Mouse (Mus musculus) monocyte, adult 2 months (primary cell): ENCODE results near the gene Pgp.
A peak's percentile ranks its signal among the peaks of the same experiment; 100 is the strongest.
"Not testable (repeated sequence)": the region's sequence is repeated elsewhere in the genome, so short reads cannot be mapped to it uniquely, and the experiment has no call there.

Source experiments
- DNase-seq, 2 experiments: peaks; one replicate each; pipeline ENCODE4 v3.0.0; 2022; ENCODE audit warnings: low spot score in 2 of 2, low read depth in 1 of 2

The Pgp gene

DNA sequence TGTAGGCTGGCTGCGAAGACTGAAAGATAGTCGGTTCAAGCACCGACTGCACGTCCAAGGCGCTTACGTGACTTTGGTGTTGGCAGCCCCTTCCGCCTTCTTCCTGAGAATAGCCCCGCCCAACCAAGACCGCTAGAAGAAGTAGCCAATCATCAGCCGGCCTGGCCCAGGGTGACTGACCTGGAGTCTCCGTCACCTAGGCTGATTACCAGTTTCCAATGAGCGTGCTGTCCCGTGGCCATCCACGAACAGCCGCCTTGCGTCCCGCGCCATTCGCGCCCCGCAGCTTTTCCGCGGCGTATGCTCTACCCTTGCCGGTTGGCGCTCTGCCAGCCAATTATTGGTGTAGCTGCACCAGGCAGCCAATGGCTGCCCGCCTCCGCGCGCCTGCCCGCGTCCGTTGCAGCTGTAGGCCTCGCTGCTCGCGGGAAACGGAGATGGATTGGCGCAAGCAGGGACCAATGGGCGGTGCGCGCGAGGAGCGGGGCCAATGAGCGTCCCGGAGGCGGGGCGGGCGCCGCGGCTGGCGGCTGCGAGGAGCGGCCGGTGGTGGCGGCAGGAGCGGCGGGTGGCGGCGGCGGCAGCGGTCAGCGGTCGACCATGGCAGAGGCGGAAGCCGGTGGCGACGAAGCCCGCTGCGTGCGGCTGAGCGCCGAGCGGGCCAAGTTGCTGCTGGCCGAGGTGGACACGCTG, at the start of gene Pgp, which contains the start of gene E4f1:
Gene Pgp (plus strand): TSS at position 483 of the 693 bp plus-strand sequence.
Gene E4f1 (minus strand): TSS at position 404 of the 693 bp plus-strand sequence.
- DNase-seq: peak; percentile 93 to 95

DNA sequence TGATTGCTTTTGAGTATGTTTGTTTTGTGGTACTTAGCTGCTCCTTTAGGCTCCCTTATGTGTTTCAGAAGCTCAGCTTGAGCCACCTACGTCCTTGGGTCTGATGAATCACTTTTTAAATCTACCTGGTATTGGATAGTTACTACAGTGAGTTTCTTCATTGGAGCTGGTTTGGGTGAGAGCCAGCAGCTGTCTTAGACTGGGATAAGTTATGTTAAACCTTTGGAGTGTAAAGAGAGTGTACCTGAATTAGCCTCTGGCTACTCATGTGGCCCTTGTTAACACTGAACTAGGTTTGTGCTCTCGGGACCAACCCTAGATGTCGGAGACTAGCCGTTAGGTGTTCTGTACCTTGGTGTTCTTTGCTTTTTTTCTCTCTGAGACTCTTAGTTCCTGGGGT, 47.1 kb upstream of the Pgp start:
- no peak for DNase-seq

DNA sequence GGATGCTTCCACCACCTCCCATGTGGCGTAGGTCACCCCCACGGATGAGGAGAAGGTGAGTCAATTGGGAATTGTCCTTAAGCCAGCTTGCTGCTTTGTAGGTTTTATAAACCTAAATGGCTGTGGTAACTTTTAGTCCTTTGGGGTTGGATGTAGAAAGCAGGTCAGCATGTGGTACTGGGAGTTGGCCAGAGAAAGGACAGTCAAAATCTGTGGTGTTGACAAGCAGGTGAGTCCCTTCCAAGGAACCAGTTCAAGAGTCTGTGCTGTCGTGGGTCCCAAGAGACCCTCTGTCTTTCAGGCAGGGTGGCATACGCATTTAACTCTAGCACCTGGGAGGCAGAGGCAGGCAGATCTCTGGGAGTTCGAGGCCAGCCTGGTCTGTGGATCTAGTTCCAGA, 45.7 kb upstream of the Pgp start:
- no peak for DNase-seq

DNA sequence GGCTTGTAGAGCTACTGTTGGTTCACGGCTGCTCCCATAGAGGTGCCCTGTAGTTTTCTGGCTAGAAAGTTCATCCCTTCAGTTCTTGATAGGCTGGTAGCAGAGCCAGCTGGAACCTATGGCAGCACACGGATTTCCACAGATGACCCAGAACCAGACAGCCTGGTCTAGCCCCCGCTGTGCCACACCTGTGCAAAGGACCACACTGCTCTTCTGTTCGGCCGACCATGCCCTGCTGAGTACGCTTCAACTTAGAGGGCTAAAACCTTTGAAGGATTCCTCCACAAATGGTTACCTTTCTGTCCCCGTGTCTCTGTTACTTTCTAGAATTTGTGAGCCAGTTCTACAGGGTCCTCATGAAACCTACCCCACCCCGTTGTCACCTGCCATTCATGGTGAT, 44.9 kb upstream of the Pgp start:
- DNase-seq: not testable (repeated sequence)

DNA sequence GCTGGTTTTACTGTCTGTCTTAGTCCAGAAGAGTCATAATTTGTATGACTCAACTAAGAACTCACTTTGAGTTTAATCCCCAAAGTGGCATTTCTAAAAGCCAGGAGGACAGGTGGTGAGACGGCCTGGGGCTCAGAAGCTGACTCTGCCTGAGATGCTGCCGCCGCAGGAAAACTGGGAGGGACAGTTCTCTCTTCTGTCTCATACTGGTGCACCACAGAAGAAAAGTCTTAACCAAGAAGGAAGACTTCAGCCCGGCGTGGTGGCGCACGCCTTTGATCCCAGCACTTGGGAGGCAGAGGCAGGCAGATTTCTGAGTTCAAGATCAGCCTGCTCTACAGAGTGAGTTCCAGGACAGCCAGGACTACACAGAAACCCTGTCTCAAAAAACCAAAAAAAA, 44.3 kb upstream of the Pgp start:
- DNase-seq: no peak

DNA sequence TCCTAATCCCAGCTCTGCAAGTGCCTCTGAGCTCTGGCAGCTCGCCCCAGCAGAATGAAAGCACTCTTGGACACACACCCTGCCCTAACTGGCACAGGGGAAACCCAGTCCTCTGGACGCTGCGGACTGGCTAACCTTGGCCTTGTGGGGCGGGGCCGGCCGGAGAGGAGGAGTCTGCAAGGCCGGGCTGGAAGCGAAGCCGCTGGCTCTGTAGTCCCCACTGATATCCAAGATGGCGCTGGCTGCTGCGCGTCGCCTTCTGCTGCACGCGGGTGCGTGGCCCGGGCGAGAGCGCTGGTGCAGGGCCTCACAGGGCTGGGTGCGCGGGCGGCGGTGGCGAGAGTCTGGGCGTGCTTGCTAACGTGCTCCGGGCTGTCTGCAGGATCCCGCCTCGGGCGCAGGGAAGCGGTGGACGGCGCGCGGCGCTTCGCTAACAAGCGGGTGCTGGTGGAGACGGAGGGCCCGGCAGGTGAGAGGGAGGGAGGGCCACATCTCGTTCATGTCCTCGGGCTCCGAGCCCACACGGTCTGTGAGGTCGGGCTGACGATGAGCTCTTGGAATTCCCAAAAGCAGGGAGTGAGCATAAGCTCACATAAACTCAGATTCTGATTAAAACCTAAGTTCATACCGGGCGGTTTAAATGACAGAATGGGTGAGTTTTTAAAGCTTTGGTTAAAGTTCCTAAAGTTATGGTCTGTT, 43.6 kb upstream of the Pgp start, which contains the start of gene Eci1:
Gene Eci1 (plus strand): TSS at position 171 of the 699 bp plus-strand sequence.
- peak; percentile 87 to 88 for DNase-seq

DNA sequence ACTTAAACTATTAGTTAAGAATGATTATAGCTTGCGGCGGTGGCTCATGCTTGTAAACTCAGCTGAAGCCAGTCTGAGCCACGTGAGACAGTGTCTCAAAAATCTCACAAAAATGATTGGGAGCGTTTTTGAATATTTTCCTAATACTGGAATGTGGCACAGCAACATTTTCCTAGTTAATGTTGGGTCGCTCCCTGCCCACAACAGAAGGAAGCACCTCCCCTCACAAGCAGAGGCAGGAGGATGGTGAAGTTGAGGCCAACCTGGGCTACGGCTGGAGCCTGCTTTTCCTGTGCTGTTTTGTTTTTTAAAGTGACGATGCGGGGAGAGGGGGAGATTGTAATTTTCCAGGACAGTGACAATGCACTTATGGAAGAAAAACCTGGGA, 43.0 kb upstream of the Pgp start:
- no peak for DNase-seq

DNA sequence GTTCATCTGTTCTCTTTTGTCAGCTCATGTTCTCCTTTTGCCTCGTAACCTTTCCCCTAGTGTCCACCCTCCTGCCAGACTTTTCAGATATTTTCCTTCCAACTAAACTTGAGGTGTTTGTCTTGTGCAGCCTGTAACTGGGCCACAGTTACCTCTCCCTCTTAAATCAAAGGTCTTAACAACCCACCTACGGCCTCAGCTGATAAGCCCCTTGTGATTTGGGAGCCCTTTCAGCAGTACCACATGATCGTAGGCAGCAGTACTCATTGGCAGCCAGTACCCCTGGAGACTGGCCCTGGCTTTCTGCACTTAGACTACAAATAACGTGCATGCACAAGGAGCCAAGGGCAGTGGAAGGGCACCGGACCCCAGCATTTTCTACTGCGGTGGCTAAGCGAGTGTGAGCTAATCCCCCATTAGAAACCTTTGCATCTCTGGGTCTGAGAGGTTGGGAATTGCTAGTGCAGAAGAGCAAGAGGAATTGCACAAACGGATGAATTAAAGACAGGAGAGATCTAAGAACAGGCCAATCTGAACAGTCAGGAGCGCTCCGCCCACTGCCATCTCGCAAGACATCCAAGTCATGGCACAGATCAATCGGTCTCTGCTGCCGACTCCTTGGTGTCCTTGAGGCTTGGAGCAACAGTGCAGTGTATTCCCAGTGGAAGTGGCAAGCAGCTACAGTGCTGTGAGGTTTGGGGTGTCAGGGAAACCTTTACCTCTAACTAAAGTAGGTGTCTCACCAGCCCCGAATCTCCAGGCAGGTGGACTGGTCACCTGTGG, 40.8 kb upstream of the Pgp start:
- DNase-seq: no peak

DNA sequence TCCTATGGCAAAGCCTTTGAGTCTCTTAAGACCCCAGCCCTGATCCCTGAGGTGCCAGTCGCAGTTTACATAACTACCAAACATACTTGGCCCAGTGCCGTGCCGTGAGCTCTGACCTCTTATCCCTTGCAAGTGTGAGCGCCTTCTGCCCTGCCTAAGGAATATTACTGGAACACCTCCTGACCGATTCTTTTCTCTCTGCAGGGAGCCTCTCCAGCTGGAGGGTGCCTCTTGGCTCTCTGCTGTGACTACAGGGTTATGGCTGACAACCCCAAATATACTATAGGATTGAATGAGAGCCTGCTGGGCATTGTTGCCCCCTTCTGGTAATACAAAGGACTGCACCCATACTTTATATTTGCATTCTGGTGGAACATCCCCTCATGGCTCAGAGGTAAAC, 33.2 kb upstream of the Pgp start:
- no peak for DNase-seq

DNA sequence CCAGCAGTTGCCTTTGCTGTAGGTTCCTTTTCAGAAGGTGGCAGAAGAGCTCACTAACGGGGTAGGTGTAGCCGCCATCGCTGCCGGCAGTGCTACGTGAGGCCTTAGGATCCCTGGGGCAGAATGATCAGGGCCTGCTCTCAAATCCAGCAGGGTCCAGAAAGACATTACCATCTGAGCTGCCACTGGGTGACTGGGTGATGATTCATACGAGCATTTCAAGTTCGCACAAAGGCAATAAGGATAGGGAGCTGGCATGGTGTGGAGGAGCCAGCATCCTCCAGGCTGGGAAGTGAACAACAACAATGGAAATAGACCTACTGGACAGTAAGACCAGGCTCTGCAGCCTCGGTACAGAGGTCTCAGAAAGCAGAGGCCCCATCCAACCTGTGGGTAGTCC, 29.8 kb upstream of the Pgp start:
- no peak for DNase-seq

DNA sequence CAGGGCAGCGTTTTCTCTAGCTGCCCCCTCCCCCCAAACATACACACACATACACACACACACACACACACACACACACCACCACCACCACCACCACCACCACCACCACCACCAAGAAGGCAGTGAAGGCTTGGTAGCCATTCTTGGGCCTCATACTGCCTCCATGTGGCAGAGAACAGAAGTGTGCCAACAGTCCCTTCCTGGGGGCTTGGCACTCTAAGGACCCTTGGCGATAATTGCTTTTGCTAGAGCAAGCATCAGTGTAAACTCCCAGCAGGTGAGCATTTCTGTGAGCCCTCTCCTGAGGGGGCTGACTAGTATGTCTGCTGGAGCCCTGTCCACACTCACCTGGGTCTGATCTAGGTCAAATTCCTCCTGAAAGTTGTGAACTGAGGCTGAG, 29.0 kb upstream of the Pgp start:
- no peak for DNase-seq

DNA sequence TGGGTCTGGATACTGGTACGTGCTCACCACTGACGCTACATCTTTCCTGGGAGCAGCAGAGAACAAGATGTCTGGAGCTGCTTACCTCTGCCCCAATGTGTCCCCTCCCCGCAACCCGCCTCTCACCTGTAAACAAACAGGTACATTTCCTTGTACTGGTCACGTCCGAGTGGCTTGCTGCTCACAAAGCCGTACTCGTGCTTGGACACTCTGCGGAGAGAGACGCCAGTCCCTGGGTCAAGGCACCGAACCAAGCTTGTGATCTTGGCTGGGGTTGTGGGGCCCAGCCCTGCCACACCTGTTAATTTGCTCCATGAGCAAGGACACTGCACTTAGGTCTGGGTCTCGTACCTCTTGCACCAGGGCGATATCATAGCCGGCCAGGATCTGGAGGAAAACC, 28.1 kb upstream of the Pgp start:
- no peak for DNase-seq

DNA sequence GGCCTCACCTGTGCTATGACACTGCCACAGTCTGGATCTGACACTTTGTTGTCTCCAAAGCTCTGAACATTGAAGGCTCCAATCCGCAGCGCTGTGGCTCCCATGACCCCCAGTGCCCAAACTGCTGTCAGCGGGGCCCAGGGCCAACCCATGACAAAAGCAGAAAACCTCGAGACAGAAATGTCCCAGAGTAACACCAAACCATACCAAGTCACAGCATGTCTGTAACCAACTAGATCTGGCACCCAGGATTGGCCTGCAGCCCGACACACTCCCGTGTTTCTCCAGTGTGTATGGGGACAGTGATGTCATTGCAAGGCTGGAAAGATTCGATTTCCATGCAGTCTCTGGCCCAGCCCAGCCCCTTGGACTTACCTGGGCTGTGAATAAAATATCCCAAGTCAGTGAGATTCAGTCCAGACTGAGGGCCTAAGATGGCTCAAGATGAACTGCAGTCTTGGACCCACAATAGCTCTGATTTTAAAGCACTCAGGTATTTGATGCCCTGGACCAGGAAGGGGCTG, 27.5 kb upstream of the Pgp start, which contains the start of gene Dnase1l2:
Gene Dnase1l2 (minus strand): TSS at position 474 of the 524 bp plus-strand sequence.
- DNase-seq: no peak

DNA sequence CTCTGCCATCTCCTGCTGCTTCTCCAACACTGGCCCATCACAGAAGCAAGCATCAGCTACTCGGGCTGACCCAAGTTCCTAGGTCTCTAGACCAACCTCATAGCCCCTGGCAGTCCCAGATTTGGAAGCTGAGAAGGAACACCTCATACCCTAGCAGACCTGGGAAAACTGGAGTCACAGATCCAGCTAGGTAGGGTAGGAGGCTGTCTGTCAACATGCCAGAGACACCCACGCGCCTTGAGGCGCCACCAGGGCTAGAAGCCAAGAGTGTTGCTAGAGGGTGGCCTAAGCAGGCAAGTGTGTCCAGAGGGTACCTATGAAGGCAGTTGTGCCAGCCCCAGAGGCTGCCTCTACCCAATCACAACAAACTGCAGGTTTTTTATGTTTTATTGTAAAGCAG, 26.8 kb upstream of the Pgp start:
- no peak for DNase-seq

DNA sequence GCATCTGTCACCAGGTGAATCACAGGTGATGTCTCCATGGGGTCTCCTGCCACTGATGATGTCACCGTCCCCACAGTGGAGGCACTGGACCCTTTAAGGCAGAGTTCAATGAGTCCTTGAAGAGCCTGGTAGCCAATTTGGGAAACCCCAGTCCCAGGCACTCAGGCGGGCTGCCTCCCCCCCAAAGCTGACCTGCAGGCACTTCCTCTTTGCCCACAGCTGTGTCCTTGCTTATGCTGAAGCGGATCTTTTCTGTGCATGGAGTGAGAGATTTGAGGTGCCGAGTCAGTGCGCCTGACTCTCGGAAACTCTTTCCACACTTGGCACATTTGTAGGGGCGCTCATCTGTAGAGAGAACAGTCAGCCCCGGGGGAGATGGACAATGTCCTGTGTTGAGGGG, 23.6 kb upstream of the Pgp start:
- DNase-seq: no peak

DNA sequence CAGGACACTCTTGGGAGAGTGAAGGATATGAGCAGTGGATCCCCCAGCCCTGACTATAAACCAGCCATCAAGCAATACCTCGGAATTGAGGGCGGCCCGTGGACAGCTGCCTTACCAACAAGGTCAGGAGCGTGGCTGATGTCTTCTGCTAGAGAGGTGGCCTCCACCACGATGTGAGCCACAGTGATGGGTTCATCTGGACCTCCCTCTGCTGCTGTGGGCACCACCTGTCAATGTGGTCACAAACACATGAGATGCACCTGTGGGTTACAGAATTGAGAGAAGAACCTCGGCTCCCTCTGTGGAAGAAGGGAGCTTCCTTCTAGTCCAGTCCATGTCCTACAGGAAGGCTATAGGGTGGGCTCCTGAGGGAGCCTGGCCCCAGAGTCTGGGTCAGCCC, 20.7 kb upstream of the Pgp start:
- no peak for DNase-seq

DNA sequence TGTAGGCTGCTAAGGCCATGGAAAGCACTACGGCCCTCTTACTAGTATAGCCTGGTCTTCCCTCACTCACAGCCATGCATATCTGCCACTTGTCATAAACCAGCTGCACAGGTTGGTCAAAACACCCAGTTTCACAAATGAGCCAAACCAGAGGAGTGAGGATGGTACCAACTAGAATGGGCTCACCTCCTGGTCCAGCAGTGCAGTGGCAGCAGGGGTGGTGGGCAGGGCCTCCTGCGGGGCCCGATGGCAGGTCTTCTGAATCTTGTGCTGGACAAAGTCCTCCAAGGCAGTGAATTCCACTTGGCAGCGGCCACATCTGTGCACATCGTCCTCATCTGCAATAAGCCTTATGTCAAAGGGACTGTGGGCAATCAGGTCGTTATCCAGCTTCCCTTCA, 19.0 kb upstream of the Pgp start:
- no peak for DNase-seq

DNA sequence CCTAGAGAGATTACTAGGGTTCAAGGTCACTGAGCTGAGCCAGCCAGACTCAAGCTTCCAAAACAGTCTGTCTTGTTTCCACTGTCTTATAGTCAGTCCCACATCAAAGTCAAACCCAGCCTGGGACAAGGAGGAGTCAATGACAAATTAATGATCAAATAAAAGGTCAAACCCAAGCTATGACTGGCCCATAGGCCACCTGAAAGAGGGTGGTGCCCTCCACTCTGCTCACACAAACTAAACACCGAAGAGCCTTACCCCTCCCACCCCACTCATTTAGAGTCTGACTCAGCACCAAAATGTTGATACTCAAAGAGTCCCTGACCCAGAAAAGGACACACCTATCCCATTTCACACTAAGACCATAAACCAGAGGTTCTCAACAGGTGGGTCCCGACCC, 16.8 kb upstream of the Pgp start:
- no peak for DNase-seq

DNA sequence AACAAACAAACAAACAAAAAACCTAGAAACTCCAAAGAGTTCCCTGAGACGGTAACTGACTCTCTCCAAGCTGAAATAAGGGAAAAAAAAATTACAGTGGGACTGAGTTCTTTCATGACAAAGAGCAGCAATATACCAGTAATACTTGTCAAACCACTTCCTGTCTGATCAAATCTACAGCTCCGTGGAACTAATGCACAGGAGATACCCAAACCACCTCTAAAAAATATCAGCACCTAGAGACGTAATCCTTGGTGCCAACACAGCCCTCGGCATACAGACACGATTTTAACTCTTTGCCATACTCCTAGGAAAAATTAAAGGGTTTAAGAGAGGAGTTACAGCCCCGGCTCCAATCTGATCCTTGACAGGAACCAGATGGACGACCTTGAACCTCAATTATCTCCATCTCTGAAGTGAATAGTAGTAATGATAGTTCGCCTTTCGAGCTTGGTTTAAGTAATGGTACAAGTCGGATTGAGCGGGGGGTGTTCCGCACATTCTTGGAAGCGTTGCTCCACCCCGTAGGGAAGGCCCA, 15.9 kb upstream of the Pgp start:
- no peak for DNase-seq

DNA sequence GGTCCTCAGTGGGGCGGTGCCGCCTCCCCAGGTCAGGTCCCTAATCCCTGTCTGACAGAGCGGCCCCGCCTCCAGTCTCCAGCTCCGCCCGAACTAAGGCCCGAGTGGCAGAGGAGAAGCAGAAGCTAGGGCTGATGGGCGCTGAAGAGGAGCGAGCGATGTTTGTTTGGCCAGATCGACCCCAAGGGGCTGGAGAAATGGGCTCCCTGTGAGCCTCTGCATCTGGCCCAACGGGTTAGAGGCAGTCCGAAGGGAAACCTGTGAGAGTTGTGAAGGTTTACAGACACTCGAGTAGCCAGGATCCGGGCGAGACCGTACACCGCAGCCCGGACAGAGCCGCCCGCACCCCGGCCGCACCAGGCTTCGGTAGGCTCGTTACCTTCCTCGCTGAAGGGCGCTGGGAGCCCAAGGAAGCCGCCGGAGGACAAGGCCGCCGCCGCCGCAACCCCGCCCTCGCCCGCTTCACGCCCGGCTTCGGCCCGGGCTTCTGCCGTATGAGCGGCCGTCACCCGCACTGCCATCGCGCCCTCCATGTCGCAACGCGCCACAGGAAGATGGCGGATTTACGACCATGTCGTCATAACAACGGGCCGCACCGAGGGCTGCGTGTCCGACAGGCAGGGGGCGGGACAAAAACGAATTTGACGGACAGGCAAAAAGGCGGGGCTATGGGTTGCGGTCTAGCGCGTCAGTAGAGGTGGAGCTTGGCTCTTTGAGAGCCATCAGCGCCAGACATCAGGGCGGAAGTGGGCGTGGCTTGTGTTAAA, 15.3 kb upstream of the Pgp start:
- peak; percentile 100 for DNase-seq
